Mouse (Mus musculus): ENCODE data around the gene Mpnd.
A peak's percentile ranks its signal among the peaks of the same experiment; 100 is the strongest.

Gene Mpnd

DNA sequence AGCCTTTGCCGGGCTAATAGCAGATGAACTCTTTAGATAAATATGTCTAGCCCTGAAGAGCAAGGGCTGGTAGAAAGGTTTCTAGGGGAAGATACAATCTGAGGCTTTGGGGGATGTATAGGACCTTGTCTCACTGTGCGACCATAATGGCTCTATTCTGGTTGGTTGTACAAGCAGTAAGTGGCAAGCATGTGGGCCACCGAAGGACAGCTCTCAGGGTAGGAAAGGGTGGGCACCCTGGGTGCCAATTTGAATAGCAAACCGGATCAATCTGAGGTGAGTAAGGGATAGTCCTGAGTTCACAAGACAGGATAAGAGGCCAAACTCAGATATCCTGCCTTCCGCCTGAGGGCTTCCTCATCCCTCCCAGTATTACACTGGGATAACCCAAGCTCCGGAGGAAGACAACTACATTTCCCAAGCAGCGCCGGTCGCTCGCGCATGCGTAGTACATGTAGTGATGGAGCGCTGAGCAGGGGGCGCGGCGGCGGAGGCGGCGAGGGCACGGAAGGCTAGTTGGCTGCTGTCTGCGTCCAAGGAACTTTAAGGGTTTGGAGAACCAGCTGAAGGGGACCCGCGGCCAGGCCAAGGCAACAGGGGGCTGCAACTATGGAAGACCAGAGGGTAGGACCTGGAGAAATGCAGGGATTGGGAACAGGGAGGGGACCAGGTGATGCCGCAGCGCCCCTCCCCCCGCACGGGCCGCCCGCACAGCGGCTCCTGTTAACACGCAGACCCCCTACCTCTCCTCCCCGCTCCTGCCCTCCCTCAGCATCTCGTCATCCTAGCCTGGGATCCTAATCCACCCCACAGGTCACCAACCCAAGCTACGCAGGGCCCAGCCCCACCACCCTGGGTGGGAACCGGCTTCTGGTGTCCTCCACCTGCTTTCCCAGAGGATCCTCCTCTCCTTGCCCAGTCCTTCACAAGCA lies 19.2 kb upstream of the Mpnd start, which contains the start of gene Fsd1:
Gene Fsd1, plus strand, starts transcription at position 480 of the 932 bp plus-strand sequence.
- peak; percentile 90 for DNase-seq

DNA sequence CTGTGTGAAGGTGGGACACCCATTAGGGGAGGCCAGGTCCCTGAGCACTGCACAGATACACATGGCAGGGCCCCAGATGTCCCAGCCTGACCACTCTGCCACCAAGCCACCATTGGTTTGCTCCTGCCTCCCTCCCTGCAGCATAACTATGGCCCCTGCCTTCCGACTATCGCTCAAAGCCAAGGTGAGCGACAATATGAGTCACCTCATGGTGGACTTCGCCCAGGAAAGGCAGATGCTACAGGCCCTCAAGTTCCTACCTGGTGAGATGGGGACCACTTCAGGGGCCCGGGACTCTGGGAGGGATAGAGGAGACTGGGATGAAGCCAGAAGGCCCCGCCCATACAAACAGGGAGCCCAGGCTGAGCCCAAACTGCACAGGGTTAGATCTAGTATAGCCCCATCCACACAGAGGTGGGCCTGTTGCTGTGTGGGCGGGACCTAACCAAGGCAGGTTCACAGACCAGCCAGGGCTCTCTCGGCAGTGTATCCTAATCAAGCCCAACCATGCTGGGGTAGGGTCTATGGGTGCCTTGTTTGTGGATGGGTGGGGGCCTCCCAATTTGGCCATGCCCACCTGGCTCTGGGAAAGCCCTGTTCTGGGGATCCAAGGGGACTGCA lies 15.1 kb upstream of the Mpnd start:
- no peak for DNase-seq

- no peak for DNase-seq
Observed at GRCm38 (mm10) chr17:55996007-55996406, 9.5 kb upstream of the Mpnd start.

DNA sequence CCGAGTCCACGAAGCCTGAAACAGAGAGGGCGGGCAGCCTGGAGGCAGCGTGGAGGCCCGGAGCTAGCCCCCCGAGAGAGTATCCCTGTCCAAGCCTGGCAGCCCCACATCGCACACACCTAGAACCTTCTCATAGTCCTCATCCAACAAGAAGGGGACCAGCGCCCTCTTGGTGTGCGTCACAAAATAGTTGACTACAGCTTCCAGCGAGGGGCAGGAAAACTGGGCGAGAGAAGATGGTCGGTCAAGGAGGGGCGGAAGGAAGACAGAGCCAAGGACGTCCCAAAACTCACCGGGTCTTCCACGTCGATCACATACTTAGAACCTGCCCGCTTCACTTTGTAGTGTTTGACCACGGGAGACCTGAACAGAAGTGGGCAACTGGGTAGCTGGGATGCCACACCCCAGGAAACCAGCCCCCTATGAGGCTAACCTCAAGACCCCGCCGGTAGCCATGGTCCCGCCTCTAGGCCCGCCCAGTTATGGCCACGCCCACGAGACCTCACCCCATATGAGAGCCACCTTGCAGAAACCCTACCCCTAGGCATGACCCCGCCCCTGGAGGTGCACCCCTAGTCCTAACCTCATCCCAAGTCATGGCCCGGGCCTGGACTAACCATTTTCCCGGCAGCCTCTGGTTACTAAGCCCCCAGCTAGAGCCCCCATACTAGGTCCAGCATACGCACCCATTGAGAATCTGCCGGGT lies 5.6 kb upstream of the Mpnd start:
- no peak for DNase-seq

GRCm38 (mm10) chr17:56003000-56003399 lies 2.5 kb upstream of the Mpnd start:
- no peak for DNase-seq

DNA sequence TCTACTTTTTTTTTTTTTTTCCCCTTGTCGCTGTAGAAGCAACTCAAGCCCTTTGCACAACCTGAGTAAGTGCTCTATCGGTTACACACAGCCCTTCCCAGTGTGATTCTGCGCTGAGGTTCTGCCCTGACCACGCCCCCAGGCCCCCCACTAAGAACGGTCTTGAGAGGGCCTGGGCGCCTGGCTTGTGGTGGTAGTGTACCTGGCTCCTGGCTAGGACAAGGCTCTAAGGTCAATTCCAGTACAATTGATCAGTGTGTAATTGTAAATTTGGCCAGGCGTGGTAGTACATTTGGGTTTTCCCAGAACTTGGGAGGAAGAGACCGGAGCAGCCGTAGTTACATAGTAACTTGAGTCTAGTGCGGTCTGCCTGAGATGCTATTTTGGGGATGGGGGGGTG lies 1.4 kb downstream of the Mpnd start:
- DNase-seq: no peak

- no peak for DNase-seq
Observed at GRCm38 (mm10) chr17:56007444-56008355, 2.2 kb downstream of the Mpnd start.

DNA sequence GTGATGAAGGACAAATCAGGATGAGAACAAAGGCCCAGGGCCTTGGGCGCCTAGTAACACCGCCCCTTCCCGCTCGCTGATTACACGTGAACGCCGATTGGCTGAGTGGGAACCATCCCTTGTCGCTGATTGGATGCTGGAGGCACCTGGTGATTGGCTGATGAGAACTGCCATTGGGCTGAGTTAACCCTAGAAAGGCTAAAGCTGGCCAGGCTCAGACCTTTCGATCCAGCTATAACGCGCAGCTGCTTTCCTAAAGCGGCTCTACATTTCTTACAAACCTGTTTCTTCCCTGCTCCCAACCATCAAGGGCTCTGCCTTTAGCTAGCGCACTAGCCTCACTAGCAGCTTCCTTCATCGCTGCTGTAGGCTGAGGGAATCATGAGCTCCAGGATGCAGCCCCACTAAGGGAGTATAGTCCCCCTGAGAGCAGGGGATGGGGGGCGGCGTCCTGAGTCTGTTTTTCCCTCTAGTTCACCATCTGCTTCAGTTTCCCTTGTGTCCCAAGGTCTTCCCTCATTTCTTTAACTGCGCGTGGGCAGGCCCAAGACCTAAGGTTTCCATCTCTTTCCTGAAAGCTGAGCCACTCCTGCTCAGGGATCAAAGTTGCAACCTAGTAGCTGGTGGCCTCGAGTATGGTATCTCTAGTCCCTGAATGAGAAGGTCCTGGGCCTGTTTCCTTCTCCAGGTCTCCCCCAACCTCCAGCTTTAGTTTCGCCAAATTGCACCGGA lies 3.0 kb downstream of the Mpnd start:
- peak; percentile 96 for DNase-seq

- peak; percentile 96 for DNase-seq
Observed at GRCm38 (mm10) chr17:56009088-56009961, 3.8 kb downstream of the Mpnd start.

- DNase-seq: no peak
Observed at GRCm38 (mm10) chr17:56009962-56010240, 4.4 kb downstream of the Mpnd start.

DNA sequence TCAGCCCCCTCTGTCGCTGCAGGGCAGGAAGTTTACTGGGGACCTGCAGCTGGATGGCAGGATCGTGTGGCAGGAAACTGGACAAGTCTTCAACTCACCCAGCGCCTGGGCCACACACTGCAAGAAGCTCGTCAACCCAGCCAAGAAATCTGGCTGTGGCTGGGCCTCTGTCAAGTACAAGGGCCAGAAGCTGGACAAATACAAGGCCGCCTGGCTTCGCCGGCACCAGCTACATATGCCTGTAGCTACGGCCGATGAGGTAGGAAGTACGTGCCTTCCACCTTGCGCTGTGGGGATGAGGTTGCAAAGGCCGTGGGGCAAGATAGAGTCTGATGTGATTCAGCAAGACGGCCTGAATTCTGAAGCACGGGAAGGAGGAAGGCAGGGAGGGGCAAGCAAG lies 4.7 kb downstream of the Mpnd start:
- no peak for DNase-seq

GRCm38 (mm10) chr17:56010681-56011080 lies 5.2 kb downstream of the Mpnd start:
- DNase-seq: peak; percentile 60

DNA sequence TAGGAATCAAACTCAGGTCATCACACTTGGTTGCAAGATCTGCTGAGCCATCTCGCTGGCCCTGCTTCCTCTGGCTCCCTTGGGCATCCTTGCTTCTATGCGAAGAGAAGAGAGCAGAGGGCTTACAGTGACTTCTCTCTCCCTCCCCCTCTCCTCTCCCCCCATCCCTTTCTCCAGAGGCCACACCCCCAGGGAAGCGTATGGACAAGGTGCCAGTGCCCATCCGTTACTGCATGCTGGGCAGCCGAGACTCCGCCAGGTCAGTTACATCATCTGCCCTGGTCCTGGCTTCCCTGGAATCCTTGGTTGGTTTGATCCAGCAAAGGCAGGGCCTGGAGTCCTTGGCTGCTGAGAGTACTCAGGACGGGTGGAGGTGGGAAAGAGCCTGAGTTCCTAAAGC lies 5.9 kb downstream of the Mpnd start:
- DNase-seq: no peak

DNA sequence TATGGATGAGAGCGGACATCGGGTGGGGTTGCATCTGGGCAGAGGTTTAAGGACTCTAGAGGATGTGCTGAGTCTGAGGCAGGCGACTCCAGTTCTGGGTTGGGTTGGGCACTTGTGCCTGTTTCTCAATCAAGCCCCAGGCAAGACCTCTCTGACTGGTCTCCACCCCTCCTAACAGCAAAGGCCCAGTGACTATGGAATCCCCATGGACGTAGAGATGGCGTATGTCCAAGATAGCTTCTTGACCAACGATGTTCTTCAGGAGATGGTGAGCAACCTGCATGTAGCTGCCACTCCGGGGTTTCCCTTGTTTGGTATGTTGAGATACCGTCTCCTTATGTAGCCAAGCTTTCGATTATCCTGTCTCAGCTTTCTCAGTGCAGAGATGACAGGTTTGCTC lies 9.8 kb downstream of the Mpnd start:
- DNase-seq: no peak

DNA sequence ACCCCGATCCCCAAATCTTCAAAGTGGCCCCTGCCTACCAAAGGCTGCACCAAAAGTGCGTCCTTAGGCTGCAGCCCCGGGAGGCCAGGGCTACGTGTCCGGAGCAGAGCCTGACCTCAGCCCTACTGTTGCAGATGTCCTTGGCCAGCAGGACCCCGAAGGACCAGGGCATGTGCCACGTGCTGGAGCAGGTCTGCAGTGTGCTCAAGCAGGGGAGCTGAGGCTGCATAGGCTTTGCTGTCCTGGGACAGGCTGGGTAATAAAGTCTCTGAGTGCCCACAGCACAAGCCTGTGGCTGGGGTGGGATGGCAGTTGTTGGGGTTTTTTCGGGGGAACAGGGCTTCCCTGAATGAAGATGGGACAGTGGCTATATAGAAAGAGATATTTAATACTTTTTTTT lies 10.9 kb downstream of the Mpnd start:
- DNase-seq: no peak

GRCm38 (mm10) chr17:56016793-56017785 lies 11.6 kb downstream of the Mpnd start:
- DNase-seq: no peak

- DNase-seq: no peak
Observed at GRCm38 (mm10) chr17:56017848-56018247, 12.3 kb downstream of the Mpnd start.

GRCm38 (mm10) chr17:56018347-56019131 lies 13.0 kb downstream of the Mpnd start:
- DNase-seq: peak; percentile 75

Measured in right cerebral cortex, adult 18-20 months (tissue).